Mouse (Mus musculus) intestine, embryonic 16.5 days (tissue): Measurements from ENCODE around the gene Slc6a16. TPM values are rescaled to one million over a fixed set of nuclear protein-coding genes. Genes with fewer than 3 reads are reported as not detected.
A peak's percentile ranks its signal among the peaks of the same experiment; 100 is the strongest.

Source experiments
- ATAC-seq: fragments of 200-750 bp; cut with Nextera tagmentation; 2 replicates; pipeline ENCODE4 v1.8.0; 2017; ENCODE audit warnings: moderate TSS enrichment, moderate library complexity
- H3K27ac ChIP-seq: fragments of 300-500 bp; sonication (generic); 2 replicates; pipeline ENCODE4 v1.5.1; 2014; ENCODE audit warnings: mild to moderate bottlenecking, low read length
- H3K27me3 ChIP-seq: fragments of 300-500 bp; sonication (generic); replicated peaks from 2 replicates; pipeline ENCODE4 v1.6.1; 2014; ENCODE audit warnings: low read length, control low read depth, mixed read lengths; ENCODE audit not compliant: control insufficient read depth, insufficient read depth
- H3K36me3 ChIP-seq: fragments of 300-500 bp; sonication (generic); 2 replicates; pipeline ENCODE4 v1.6.1; 2014; ENCODE audit warnings: low read length, control low read depth; ENCODE audit not compliant: control insufficient read depth, insufficient read depth
- H3K4me1 ChIP-seq: fragments of 300-500 bp; sonication (generic); 2 replicates; pipeline ENCODE4 v1.6.1; 2014; ENCODE audit warnings: low read length, control low read depth, mixed read lengths; ENCODE audit not compliant: control insufficient read depth, insufficient read depth
- H3K4me2 ChIP-seq: fragments of 300-500 bp; sonication (generic); 2 replicates; pipeline ENCODE4 v1.6.1; 2014; ENCODE audit warnings: low read depth, low read length, control low read depth
- H3K4me3 ChIP-seq: fragments of 300-500 bp; sonication (generic); 2 replicates; pipeline ENCODE4 v1.5.1; 2014; ENCODE audit warnings: mild to moderate bottlenecking, low read length
- H3K9ac ChIP-seq: fragments of 300-500 bp; sonication (generic); 2 replicates; pipeline ENCODE4 v1.6.1; 2014; ENCODE audit warnings: low read depth, low read length
- H3K9me3 ChIP-seq: fragments of 300-500 bp; sonication (generic); 2 replicates; pipeline ENCODE4 v1.6.1; 2016; ENCODE audit warnings: low read length, control low read depth; ENCODE audit not compliant: control insufficient read depth
- WGBS: fragments of 180-500 bp; shearing (Covaris S2); extraction: QIAGEN DNeasy Blood & Tissue Kit; methylation state at CpG from one replicate; pipeline ENCODE4 v1.1.7; 2014; 5-methylcytosine and 5-hydroxymethylcytosine counted together
- polyA plus RNA-seq: library from polyadenylated mRNA; unstranded; fragments of >200 nt; fragmentation: Nextera tagmentation; extraction: Ambion mirVana; gene quantifications from 2 replicates; pipeline ENCODE4 v1.2.1, GENCODE M21; 2015

Gene Slc6a16
- polyA plus RNA-seq, 1 experiment from 2014 or later = not detected

DNA sequence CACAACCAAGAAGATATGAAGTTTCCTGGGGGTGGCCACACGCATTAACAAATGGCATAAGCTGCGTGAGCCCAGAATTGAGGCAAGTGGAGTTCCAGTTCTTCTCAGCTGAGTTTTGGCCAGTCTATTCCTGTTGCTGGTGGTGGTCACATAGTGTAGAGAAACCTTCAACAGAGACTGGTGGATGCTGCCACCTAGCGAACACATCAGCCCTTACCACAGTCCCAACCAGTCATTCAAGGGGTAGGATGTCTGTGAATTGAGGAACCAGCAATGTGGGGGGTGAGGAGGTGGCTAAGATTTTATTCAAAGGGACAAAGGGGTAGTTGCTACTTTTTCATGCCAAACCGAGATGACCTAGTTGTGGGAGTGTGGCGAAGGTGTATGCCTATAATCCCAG lies 58.9 kb downstream of the Slc6a16 start:
- H3K4me3 ChIP-seq = no peak overlapping the region
- H3K27me3 ChIP-seq = no peaks in the 10 kb centered on the region
- H3K4me1 ChIP-seq = peaks cover 4% of the 10 kb centered on the region
- no peak overlapping the region for H3K4me2 ChIP-seq
- H3K9me3 ChIP-seq = no peaks in the 10 kb centered on the region
- H3K27ac ChIP-seq = no peak overlapping the region
- no peak overlapping the region for H3K9ac ChIP-seq
- no peaks in the 10 kb centered on the region for H3K36me3 ChIP-seq
- 11% methylated on average over 5 of the region's 5 CpGs for WGBS
- ATAC-seq = peak; percentile 77

DNA sequence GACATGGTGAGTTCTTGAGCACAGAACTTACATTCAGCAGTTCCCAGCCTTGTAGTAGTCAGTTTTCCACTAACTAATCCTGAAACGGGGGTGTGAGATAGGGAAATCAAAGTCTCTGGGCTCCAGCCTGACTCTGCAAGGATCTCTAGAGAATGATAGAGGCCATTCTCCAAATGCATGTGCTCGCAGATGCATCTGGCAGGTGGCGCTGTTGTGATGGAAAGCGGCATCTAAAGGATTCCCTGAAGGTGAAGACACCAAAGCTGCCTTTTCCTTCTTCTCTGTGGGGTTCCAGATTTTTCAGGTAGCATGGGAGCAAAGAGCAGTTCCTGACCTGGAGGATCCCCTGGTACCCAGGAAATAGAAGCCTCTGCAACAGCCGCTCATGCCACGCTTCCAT lies 59.4 kb downstream of the Slc6a16 start:
- H3K9me3 ChIP-seq = no peaks in the 10 kb centered on the region
- H3K4me1 ChIP-seq = peaks cover 9% of the 10 kb centered on the region
- no peak overlapping the region for H3K27ac ChIP-seq
- no peaks in the 10 kb centered on the region for H3K36me3 ChIP-seq
- H3K9ac ChIP-seq = no peak overlapping the region
- H3K4me2 ChIP-seq = no peak overlapping the region
- WGBS = 17% methylated on average over 6 of the region's 6 CpGs
- no peaks in the 10 kb centered on the region for H3K27me3 ChIP-seq
- ATAC-seq = peak; percentile 27; the same call in 1 of the 2 replicates
- no peak overlapping the region for H3K4me3 ChIP-seq

DNA sequence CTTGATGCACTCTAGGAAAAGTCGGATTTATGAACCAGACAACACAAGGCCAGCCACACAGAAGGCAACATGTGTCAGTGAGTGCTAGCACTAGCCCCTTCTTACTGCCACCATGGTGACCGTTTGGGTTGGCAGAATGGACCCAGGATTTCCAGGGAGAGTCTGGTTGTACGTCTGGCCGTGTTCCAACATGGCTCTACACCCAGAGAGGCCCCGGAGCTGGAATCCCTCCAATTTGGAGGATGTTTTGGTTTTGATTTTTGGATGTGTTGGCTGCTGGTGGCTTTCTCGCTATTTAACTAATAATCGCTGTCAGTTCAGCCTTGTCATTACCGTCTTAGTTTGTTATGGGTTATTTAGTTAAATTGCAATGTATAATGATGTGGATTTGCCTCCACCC lies 61.7 kb downstream of the Slc6a16 start:
- WGBS = 63% methylated on average over 8 of the region's 8 CpGs
- Histone ChIP-seq H3K9ac (no peak overlapping the region), H3K27ac (no peak overlapping the region), H3K27me3 (no peaks in the 10 kb centered on the region), H3K4me2 (no peak overlapping the region), H3K9me3 (no peaks in the 10 kb centered on the region), H3K4me3 (no peak overlapping the region), H3K4me1 (peaks cover 9% of the 10 kb centered on the region), H3K36me3 (0 out of 2 replicates have a peak, but pooled peaks cover under 1% of the 10 kb centered on the region)
- ATAC-seq = no peak

DNA sequence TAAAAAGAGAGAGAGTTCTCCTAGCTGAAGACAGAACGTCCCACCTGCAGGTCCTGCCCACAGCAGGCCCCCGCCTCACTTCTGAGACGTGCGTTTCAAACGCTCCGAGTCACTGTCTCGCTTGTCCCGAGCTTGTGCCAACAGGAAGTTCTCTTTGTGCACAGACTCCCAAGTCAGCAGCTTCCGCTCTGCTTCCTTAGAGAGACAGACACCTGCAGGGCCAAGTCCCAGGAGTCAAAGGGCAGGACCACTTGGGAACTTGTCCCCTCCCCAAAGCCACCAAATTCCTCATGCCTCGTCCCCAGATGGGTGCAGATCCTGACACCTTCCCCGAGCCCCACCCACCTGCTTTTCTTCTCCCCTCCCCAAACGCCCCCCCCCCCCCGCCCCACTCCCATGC lies 64.0 kb downstream of the Slc6a16 start:
- 25% methylated on average over 13 of the region's 13 CpGs for WGBS
- peak; percentile 18 for ATAC-seq
- peaks cover 6% of the 10 kb centered on the region; the same call in 1 of the 2 replicates for H3K36me3 ChIP-seq
- peak overlapping the region; percentile 32 for H3K4me2 ChIP-seq
- H3K27me3 ChIP-seq = no peaks in the 10 kb centered on the region
- peaks cover 9% of the 10 kb centered on the region for H3K4me1 ChIP-seq
- no peaks in the 10 kb centered on the region for H3K9me3 ChIP-seq
- peak overlapping the region; percentile 45 for H3K9ac ChIP-seq
- H3K4me3 ChIP-seq = no peak overlapping the region
- H3K27ac ChIP-seq = peak overlapping the region; percentile 9; the same call in 1 of the 2 replicates

DNA sequence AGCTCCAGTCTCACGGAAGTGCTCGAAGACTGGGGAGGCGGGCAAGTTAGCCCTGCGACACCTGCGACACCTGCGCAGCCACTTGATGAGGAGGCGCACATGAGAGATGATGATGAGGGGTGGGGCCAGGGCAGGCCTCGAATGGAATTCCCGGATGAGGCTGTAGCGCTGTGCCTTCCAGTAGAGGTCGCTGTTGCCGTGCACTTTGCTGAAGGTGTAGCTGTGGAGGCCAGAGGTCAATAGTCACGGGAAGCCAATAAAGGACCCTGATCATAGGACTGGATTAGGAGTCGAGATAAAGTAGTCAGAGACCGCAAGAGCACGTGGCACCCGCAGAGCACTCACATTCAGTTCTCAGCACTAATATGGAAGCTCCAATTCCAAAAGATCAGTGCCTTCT lies 64.4 kb downstream of the Slc6a16 start:
- H3K36me3 ChIP-seq = peaks cover 6% of the 10 kb centered on the region; the same call in 1 of the 2 replicates
- no peaks in the 10 kb centered on the region for H3K27me3 ChIP-seq
- H3K4me3 ChIP-seq = no peak overlapping the region
- H3K27ac ChIP-seq = 0 out of 2 replicates have a peak overlapping the region, but pooled peaks have one; percentile 2
- peak; percentile 83 for ATAC-seq
- H3K9me3 ChIP-seq = no peaks in the 10 kb centered on the region
- WGBS = 9% methylated on average over 17 of the region's 17 CpGs
- H3K9ac ChIP-seq = peak overlapping the region; percentile 45
- H3K4me2 ChIP-seq = peak overlapping the region; percentile 32
- H3K4me1 ChIP-seq = peaks cover 9% of the 10 kb centered on the region

GRCm38 (mm10) chr7:45308551-45309240 lies 67.8 kb downstream of the Slc6a16 start:
- no peaks in the 10 kb centered on the region for H3K9me3 ChIP-seq
- H3K27ac ChIP-seq = no peak overlapping the region
- no peak overlapping the region for H3K4me2 ChIP-seq
- H3K4me1 ChIP-seq = peaks cover 13% of the 10 kb centered on the region
- no peak for ATAC-seq
- H3K4me3 ChIP-seq = no peak overlapping the region
- no peaks in the 10 kb centered on the region for H3K27me3 ChIP-seq
- peaks cover 6% of the 10 kb centered on the region; the same call in 1 of the 2 replicates for H3K36me3 ChIP-seq
- H3K9ac ChIP-seq = no peak overlapping the region
- WGBS = 68% methylated on average over 15 of the region's 15 CpGs

DNA sequence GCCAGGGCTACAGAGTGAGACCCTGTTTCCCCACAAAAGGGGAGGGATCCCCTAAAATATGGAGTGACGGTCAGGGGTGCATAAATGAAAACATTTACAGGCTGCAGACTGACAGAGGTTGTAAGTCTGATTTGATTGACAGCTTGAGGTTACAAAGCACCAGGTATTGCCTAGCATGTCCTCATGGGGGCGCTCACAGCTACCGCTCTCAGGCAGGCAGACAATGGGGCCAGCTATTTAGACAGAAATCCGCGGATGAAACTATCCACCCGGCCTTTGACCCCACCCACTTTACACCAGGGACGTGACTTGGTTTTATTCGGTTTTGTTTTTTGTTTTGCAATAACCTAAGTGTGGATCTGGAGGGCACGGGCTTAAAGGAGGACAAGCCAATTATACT lies 68.6 kb downstream of the Slc6a16 start:
- Histone ChIP-seq H3K4me1 (peaks cover 16% of the 10 kb centered on the region), H3K4me3 (no peak overlapping the region), H3K4me2 (no peak overlapping the region), H3K9ac (no peak overlapping the region), H3K36me3 (peaks cover 6% of the 10 kb centered on the region; the same call in 1 of the 2 replicates), H3K9me3 (no peaks in the 10 kb centered on the region), H3K27me3 (no peaks in the 10 kb centered on the region), H3K27ac (no peak overlapping the region)
- no peak for ATAC-seq
- WGBS = 14% methylated on average over 9 of the region's 9 CpGs

DNA sequence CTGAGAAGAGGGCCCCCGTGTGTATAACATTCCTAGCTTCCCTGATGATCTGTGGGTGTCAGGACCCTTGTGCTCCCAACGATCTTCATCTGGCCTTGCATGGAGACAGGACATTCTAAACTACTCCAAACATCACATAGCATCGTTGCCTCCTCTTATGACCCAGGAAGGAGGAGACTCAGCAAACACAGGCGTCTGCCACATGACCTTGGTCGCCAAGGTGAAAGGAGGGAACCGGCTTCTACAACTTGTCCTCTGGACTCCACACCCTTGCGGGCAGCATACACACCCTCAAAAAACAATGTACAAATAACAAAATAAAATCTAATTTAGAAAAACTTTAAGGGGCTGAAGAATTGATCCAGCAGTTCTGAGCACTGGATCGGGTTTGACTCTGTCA lies 71.1 kb downstream of the Slc6a16 start:
- Histone ChIP-seq H3K9me3 (no peaks in the 10 kb centered on the region), H3K4me1 (peaks cover 10% of the 10 kb centered on the region; the same call in 1 of the 2 replicates), H3K4me3 (no peak overlapping the region), H3K27ac (0 out of 2 replicates have a peak overlapping the region, but pooled peaks have one; percentile 7), H3K9ac (no peak overlapping the region), H3K4me2 (no peak overlapping the region), H3K36me3 (peaks cover 6% of the 10 kb centered on the region; the same call in 1 of the 2 replicates), H3K27me3 (no peaks in the 10 kb centered on the region)
- no peak for ATAC-seq
- 24% methylated on average over 8 of the region's 8 CpGs for WGBS

- H3K27ac ChIP-seq = peak overlapping the region; percentile 58
- 20% methylated on average over 10 of the region's 10 CpGs for WGBS
- no peaks in the 10 kb centered on the region for H3K27me3 ChIP-seq
- 0 out of 2 replicates have a peak overlapping the region, but pooled peaks have one; percentile 11 for H3K9ac ChIP-seq
- peaks cover 3% of the 10 kb centered on the region; the same call in 1 of the 2 replicates for H3K36me3 ChIP-seq
- no peak for ATAC-seq
- H3K9me3 ChIP-seq = no peaks in the 10 kb centered on the region
- no peak overlapping the region for H3K4me2 ChIP-seq
- peaks cover 10% of the 10 kb centered on the region; the same call in 1 of the 2 replicates for H3K4me1 ChIP-seq
- H3K4me3 ChIP-seq = no peak overlapping the region
These were observed 72.0 kb downstream of the Slc6a16 start for GRCm38 (mm10) chr7:45312686-45313453.
